Mouse (Mus musculus) limb, embryonic 14.5 days (tissue): ENCODE data around the gene Prkcq. TPM values are rescaled to one million over a fixed set of nuclear protein-coding genes. Genes with fewer than 3 reads are reported as not detected.

Source experiments
- ATAC-seq: fragments of 200-750 bp; cut with Nextera tagmentation; 2 replicates; pipeline ENCODE4 v1.8.0; 2017; ENCODE audit warnings: low read depth, moderate number of reproducible peaks, moderate TSS enrichment; ENCODE audit not compliant: low FRiP score
- DNase-seq: peaks from one replicate; pipeline ENCODE4 v3.0.0-alpha.2; 2015; ENCODE audit warnings: low spot score
- H3K27ac ChIP-seq: fragments of 300-500 bp; sonication (generic); replicated peaks from 2 replicates; pipeline ENCODE4 v1.5.1; 2014; ENCODE audit warnings: low read depth, mild to moderate bottlenecking, low read length, moderate library complexity, mixed read lengths
- H3K27me3 ChIP-seq: fragments of 300-500 bp; sonication (generic); 2 replicates; pipeline ENCODE4 v1.6.1; 2014; ENCODE audit warnings: low read length, mixed read lengths; ENCODE audit not compliant: control insufficient read depth, insufficient read depth
- H3K36me3 ChIP-seq: fragments of 300-500 bp; sonication (generic); 2 replicates; pipeline ENCODE4 v1.6.1; 2014; ENCODE audit warnings: mild to moderate bottlenecking, low read length, moderate library complexity, mixed read lengths; ENCODE audit not compliant: control insufficient read depth, insufficient read depth
- H3K4me1 ChIP-seq: fragments of 300-500 bp; sonication (generic); 2 replicates; pipeline ENCODE4 v1.6.1; 2014; ENCODE audit warnings: antibody characterized with exemption, low read length, mixed read lengths; ENCODE audit not compliant: control insufficient read depth, insufficient read depth
- H3K4me2 ChIP-seq: fragments of 300-500 bp; sonication (generic); replicated peaks from 2 replicates; pipeline ENCODE4 v1.6.1; 2014; ENCODE audit warnings: low read depth, mild to moderate bottlenecking, low read length, moderate library complexity; ENCODE audit not compliant: severe bottlenecking
- H3K4me3 ChIP-seq: fragments of 300-500 bp; sonication (generic); replicated peaks from 2 replicates; pipeline ENCODE4 v1.5.1; 2014; ENCODE audit warnings: low read length
- H3K9ac ChIP-seq: fragments of 300-500 bp; sonication (generic); 2 replicates; pipeline ENCODE4 v1.6.1; 2014; ENCODE audit warnings: mild to moderate bottlenecking, low read depth, low read length, moderate library complexity; ENCODE audit not compliant: severe bottlenecking
- H3K9me3 ChIP-seq: fragments of 300-500 bp; sonication (generic); 2 replicates; pipeline ENCODE4 v1.6.1; 2016; ENCODE audit warnings: low read length; ENCODE audit not compliant: control insufficient read depth
- POLR2A ChIP-seq: fragments of 200-500 bp; IDR thresholded peaks from 2 replicates; pipeline ENCODE4 v1.8.0; 2012; ENCODE audit warnings: inconsistent platforms, mild to moderate bottlenecking, moderate library complexity, borderline replicate concordance; ENCODE audit not compliant: insufficient read depth, insufficient read length; ENCODE audit errors: extremely low read depth
- WGBS: fragments of 180-500 bp; shearing (Covaris S2); extraction: QIAGEN DNeasy Blood & Tissue Kit; methylation state at CpG from one replicate; pipeline ENCODE4 v1.1.7; 2014; 5-methylcytosine and 5-hydroxymethylcytosine counted together
- polyA plus RNA-seq, 2 experiments: library from polyadenylated mRNA; depleted of rRNA in 1 of 2; stranded (reverse) in 1 of 2; unstranded in 1 of 2; fragments of >200 nt; fragmentation: Nextera tagmentation in 1 of 2; extraction: Ambion mirVana in 1 of 2; gene quantifications; 2 replicates each; pipeline versions ENCODE4 v1.2.1 to v1.2.3; 2012 to 2014

Prkcq gene
- polyA plus RNA-seq, 2 experiments = 2.5 to 3.6 TPM

DNA sequence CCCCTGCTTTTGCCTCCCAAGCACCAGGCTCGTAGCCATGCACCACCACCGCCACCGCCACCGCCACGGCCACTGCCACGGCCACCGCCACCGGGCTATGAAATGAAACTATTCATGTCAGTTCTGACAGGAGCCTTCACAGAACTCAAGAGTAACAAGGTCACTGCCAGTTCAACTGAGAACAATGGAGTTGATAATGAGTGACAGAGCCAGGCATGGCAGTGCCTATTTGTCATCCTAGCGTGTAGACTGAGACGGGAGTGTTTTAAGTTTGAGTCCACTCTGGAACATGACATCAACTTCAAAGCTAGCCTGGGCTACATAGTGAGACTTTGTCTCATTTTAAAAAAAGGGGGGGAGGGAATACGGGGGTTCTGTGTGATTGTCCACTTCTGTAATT is 30.9 kb downstream of the Prkcq start:
- DNase-seq = no peak

DNA sequence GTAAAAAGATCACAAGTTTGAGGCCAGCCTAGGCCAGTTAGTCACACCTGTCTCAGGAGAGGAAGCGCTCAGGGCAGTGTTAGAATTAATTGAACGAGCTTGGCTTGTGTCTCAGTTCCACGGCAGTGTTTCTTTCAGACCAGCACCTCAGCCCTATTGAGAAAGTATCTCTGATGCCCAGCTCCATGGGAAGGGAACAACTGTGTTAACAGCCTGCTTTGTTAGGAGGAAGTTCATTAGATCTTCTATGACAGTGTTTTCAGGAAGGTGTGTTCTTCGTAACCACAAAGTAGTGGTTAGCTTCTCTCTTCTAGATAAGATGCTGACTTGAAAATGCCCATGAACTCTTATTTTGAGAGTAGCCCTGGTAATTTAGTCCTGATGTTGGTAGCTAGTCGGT is 31.4 kb downstream of the Prkcq start:
- no peak for TF ChIP-seq POLR2A
- no peak overlapping the region for H3K27ac ChIP-seq
- H3K9me3 ChIP-seq = no peaks in the 10 kb centered on the region
- H3K27me3 ChIP-seq = no peaks in the 10 kb centered on the region
- 59% methylated on average over 5 of the region's 5 CpGs for WGBS
- DNase-seq = no peak
- H3K4me2 ChIP-seq = no peak overlapping the region
- H3K4me3 ChIP-seq = no peak overlapping the region
- H3K4me1 ChIP-seq = no peaks in the 10 kb centered on the region
- no peak for ATAC-seq
- H3K9ac ChIP-seq = no peak overlapping the region
- no peaks in the 10 kb centered on the region for H3K36me3 ChIP-seq

More for the DNA sequence above, 30.9 kb downstream of the Prkcq start:
- no peak overlapping the region for H3K4me3 ChIP-seq
- no peaks in the 10 kb centered on the region for H3K36me3 ChIP-seq
- no peak overlapping the region for H3K9ac ChIP-seq
- H3K4me2 ChIP-seq = no peak overlapping the region
- ATAC-seq = no peak
- no peak overlapping the region for H3K27ac ChIP-seq
- 88% methylated on average over 11 of the region's 11 CpGs for WGBS
- no peaks in the 10 kb centered on the region for H3K27me3 ChIP-seq
- H3K9me3 ChIP-seq = no peaks in the 10 kb centered on the region
- H3K4me1 ChIP-seq = no peaks in the 10 kb centered on the region
- no peak for TF ChIP-seq POLR2A

DNA sequence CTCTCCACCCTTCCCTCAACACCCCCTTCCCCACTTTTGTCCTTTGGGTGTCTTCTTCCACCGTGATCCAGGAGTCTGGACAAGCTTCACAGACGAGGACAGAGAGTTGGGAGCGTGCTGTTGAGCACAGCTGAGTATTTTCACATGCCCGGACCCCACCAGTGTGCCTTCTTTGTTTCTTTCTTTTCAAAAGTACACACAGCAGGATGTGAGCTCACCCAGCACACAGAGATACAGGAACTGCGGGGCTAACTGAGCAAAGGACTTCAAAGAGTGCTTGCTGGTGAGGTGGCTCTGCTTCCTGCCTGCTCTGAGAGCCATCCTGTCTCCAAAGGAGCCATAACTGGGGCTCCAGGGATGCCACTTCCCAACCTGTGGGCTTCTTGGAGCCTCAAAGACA is 32.3 kb downstream of the Prkcq start:
- 75% methylated on average over 5 of the region's 5 CpGs for WGBS
- H3K9ac ChIP-seq = no peak overlapping the region
- DNase-seq (no peak), ATAC-seq (no peak)
- no peak overlapping the region for H3K4me2 ChIP-seq
- no peaks in the 10 kb centered on the region for H3K27me3 ChIP-seq
- H3K4me3 ChIP-seq = no peak overlapping the region
- no peak overlapping the region for H3K27ac ChIP-seq
- H3K9me3 ChIP-seq = no peaks in the 10 kb centered on the region
- no peaks in the 10 kb centered on the region for H3K36me3 ChIP-seq
- TF ChIP-seq POLR2A = no peak
- no peaks in the 10 kb centered on the region for H3K4me1 ChIP-seq

DNA sequence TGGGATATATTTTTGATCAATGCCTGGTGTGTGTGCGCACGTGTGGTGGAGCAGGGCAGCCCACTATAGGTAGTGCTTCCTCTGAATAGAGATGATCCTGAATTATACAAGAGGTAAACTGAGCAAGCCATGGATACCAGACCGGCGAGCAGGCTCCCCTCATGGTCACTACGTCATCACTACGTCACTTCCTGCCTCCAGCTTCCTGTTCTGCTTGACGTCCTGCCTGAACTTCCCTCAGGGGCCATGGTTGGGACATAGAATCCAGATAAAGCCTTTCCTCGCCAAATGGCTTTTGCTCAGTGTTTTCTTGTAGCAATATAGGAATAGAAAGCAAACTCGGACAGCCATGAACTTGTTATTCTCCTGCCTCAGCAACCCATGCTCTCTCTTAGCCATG is 33.1 kb downstream of the Prkcq start:
- Histone ChIP-seq H3K4me2 (no peak overlapping the region), H3K9me3 (no peaks in the 10 kb centered on the region), H3K4me1 (no peaks in the 10 kb centered on the region), H3K36me3 (no peaks in the 10 kb centered on the region), H3K27me3 (no peaks in the 10 kb centered on the region), H3K9ac (no peak overlapping the region), H3K27ac (no peak overlapping the region), H3K4me3 (no peak overlapping the region)
- 85% methylated on average over 9 of the region's 9 CpGs for WGBS
- ATAC-seq = no peak
- DNase-seq = no peak
- no peak for TF ChIP-seq POLR2A

DNA sequence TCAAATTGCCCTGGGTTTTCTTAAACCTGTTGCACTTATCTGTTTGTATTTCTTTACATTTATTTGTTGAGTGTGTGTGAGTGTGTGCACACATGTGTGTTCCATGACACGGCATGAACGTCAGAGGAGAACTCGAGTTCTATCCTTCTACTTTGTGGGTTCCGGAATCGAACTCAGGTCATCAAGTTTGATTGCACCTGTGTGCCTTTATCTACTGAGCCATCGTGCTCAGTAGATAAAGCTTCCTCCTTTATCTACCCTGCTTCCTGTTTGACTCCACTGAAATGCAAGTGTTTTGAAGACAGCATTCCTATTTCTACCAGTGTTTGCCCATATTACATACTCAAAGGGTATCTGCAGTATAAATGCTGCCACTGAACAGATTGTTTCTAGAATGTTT is 33.8 kb downstream of the Prkcq start:
- no peak overlapping the region for H3K4me3 ChIP-seq
- no peak for ATAC-seq
- no peak for TF ChIP-seq POLR2A
- H3K4me2 ChIP-seq = no peak overlapping the region
- no peaks in the 10 kb centered on the region for H3K36me3 ChIP-seq
- H3K4me1 ChIP-seq = no peaks in the 10 kb centered on the region
- no peak overlapping the region for H3K27ac ChIP-seq
- WGBS = 88% methylated on average over 6 of the region's 6 CpGs
- no peak overlapping the region for H3K9ac ChIP-seq
- no peak for DNase-seq
- no peaks in the 10 kb centered on the region for H3K27me3 ChIP-seq
- no peaks in the 10 kb centered on the region for H3K9me3 ChIP-seq

DNA sequence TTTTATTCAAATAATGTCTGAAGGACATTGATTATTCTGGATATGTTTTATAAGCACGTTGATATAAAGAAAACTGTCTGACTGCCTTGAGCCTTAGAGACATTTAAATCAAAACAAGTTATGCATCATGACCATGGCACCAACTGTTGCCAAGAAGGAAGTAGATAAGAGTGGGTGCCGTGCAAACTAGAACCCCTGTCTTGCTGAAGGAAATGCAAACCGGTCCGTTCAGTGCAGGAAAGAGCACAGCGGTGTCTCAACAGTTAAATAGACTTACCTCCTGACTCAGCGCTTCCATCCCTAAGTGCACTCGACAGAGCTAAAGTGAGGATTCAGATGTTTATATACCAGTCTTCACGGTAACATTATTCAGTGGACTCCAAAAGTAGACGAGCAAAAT is 36.4 kb downstream of the Prkcq start:
- no peaks in the 10 kb centered on the region for H3K36me3 ChIP-seq
- H3K4me3 ChIP-seq = no peak overlapping the region
- H3K27ac ChIP-seq = no peak overlapping the region
- ATAC-seq = no peak
- no peak overlapping the region for H3K4me2 ChIP-seq
- H3K9me3 ChIP-seq = no peaks in the 10 kb centered on the region
- no peak overlapping the region for H3K9ac ChIP-seq
- 82% methylated on average over 9 of the region's 9 CpGs for WGBS
- TF ChIP-seq POLR2A = no peak
- no peaks in the 10 kb centered on the region for H3K4me1 ChIP-seq
- no peak for DNase-seq
- no peaks in the 10 kb centered on the region for H3K27me3 ChIP-seq
